Mouse (Mus musculus): ENCODE results near the gene Cyp3a13. TPM values are rescaled to one million over a fixed set of nuclear protein-coding genes. Genes with fewer than 3 reads are reported as not detected.
"Not testable (repeated sequence)": the region's sequence is repeated elsewhere in the genome, so short reads cannot be mapped to it uniquely, and the experiment has no call there.

Gene Cyp3a13
- polyA plus RNA-seq, 1 experiment from 2014 or later = 13.2 TPM

GRCm38 (mm10) chr5:137936486-137936885, 15.1 kb upstream of the Cyp3a13 start:
- Histone ChIP-seq H3K4me3 (ENCODE audit: low read depth, low read length) (no peak overlapping the region), H3K4me2 (ENCODE audit: low read length) (no peak overlapping the region), H3K27ac (ENCODE audit: low read depth) (no peak overlapping the region), H3K9me3 (ENCODE audit: control insufficient read depth, low read length) (no peaks in the 10 kb centered on the region), H3K4me1 (replicated peaks; ENCODE audit: control insufficient read depth, insufficient read depth, low read length) (no peaks in the 10 kb centered on the region), H3K27me3 (replicated peaks; ENCODE audit: control insufficient read depth, insufficient read depth, low read length) (no peaks in the 10 kb centered on the region), H3K36me3 (ENCODE audit: control insufficient read depth, insufficient read depth, low read length) (no peaks in the 10 kb centered on the region), H3K9ac (ENCODE audit: low read length) (no peak overlapping the region)
- WGBS = 75% methylated on average over 2 of the region's 2 CpGs
- DNase-seq (ENCODE audit: low spot score) = no peak
- ATAC-seq (replicated peaks; ENCODE audit: low FRiP score, low TSS enrichment, low read depth) = no peak

- WGBS = 73% methylated on average over 2 of the region's 2 CpGs
- H3K4me3 ChIP-seq (ENCODE audit: low read depth, low read length); ATAC-seq (replicated peaks; ENCODE audit: low FRiP score, low TSS enrichment, low read depth); H3K9ac ChIP-seq (ENCODE audit: low read length); DNase-seq (ENCODE audit: low spot score); H3K4me2 ChIP-seq (ENCODE audit: low read length); H3K27ac ChIP-seq (ENCODE audit: low read depth); H3K36me3 ChIP-seq (ENCODE audit: control insufficient read depth, insufficient read depth, low read length); H3K4me1 ChIP-seq (replicated peaks; ENCODE audit: control insufficient read depth, insufficient read depth, low read length); H3K9me3 ChIP-seq (ENCODE audit: control insufficient read depth, low read length); H3K27me3 ChIP-seq (replicated peaks; ENCODE audit: control insufficient read depth, insufficient read depth, low read length): not testable (repeated sequence)
These were observed 12.5 kb upstream of the Cyp3a13 start for GRCm38 (mm10) chr5:137933934-137934333.

GRCm38 (mm10) chr5:137928439-137928838, 7.0 kb upstream of the Cyp3a13 start:
- no peaks in the 10 kb centered on the region for H3K4me1 ChIP-seq (replicated peaks; ENCODE audit: control insufficient read depth, insufficient read depth, low read length)
- no peak for ATAC-seq (replicated peaks; ENCODE audit: low FRiP score, low TSS enrichment, low read depth)
- no peaks in the 10 kb centered on the region for H3K27me3 ChIP-seq (replicated peaks; ENCODE audit: control insufficient read depth, insufficient read depth, low read length)
- H3K36me3 ChIP-seq (ENCODE audit: control insufficient read depth, insufficient read depth, low read length) = no peaks in the 10 kb centered on the region
- no peak overlapping the region for H3K4me3 ChIP-seq (ENCODE audit: low read depth, low read length)
- no peak overlapping the region for H3K27ac ChIP-seq (ENCODE audit: low read depth)
- WGBS = 65% methylated on average over 11 of the region's 11 CpGs
- H3K9me3 ChIP-seq (ENCODE audit: control insufficient read depth, low read length) = no peaks in the 10 kb centered on the region
- no peak overlapping the region for H3K4me2 ChIP-seq (ENCODE audit: low read length)
- DNase-seq (ENCODE audit: low spot score) = no peak
- H3K9ac ChIP-seq (ENCODE audit: low read length) = no peak overlapping the region

GRCm38 (mm10) chr5:137922171-137922570, 752 bp upstream of the Cyp3a13 start:
- Histone ChIP-seq H3K4me2 (ENCODE audit: low read length) (no peak overlapping the region), H3K9ac (ENCODE audit: low read length) (no peak overlapping the region), H3K4me1 (replicated peaks; ENCODE audit: control insufficient read depth, insufficient read depth, low read length) (no peaks in the 10 kb centered on the region), H3K4me3 (ENCODE audit: low read depth, low read length) (no peak overlapping the region), H3K36me3 (ENCODE audit: control insufficient read depth, insufficient read depth, low read length) (no peaks in the 10 kb centered on the region), H3K27me3 (replicated peaks; ENCODE audit: control insufficient read depth, insufficient read depth, low read length) (no peaks in the 10 kb centered on the region), H3K9me3 (ENCODE audit: control insufficient read depth, low read length) (no peaks in the 10 kb centered on the region), H3K27ac (ENCODE audit: low read depth) (peak overlapping the region; percentile 63)
- ATAC-seq (replicated peaks; ENCODE audit: low FRiP score, low TSS enrichment, low read depth) (peak; percentile 81; the same call in 1 of the 2 replicates), DNase-seq (ENCODE audit: low spot score) (no peak)

GRCm38 (mm10) chr5:137915550-137915949, 5.9 kb downstream of the Cyp3a13 start:
- Histone ChIP-seq H3K9ac (ENCODE audit: low read length) (no peak overlapping the region), H3K27ac (ENCODE audit: low read depth) (no peak overlapping the region), H3K4me3 (ENCODE audit: low read depth, low read length) (no peak overlapping the region), H3K36me3 (ENCODE audit: control insufficient read depth, insufficient read depth, low read length) (no peaks in the 10 kb centered on the region), H3K4me1 (replicated peaks; ENCODE audit: control insufficient read depth, insufficient read depth, low read length) (no peaks in the 10 kb centered on the region), H3K27me3 (replicated peaks; ENCODE audit: control insufficient read depth, insufficient read depth, low read length) (no peaks in the 10 kb centered on the region), H3K4me2 (ENCODE audit: low read length) (no peak overlapping the region), H3K9me3 (ENCODE audit: control insufficient read depth, low read length) (no peaks in the 10 kb centered on the region)
- 75% methylated on average over 6 of the region's 6 CpGs for WGBS
- DNase-seq (ENCODE audit: low spot score) = no peak
- ATAC-seq (replicated peaks; ENCODE audit: low FRiP score, low TSS enrichment, low read depth) = no peak

GRCm38 (mm10) chr5:137914508-137914907, 6.9 kb downstream of the Cyp3a13 start:
- H3K9ac ChIP-seq (ENCODE audit: low read length) = no peak overlapping the region
- H3K9me3 ChIP-seq (ENCODE audit: control insufficient read depth, low read length) = no peaks in the 10 kb centered on the region
- no peak overlapping the region for H3K4me2 ChIP-seq (ENCODE audit: low read length)
- H3K4me1 ChIP-seq (replicated peaks; ENCODE audit: control insufficient read depth, insufficient read depth, low read length) = no peaks in the 10 kb centered on the region
- ATAC-seq (replicated peaks; ENCODE audit: low FRiP score, low TSS enrichment, low read depth) (no peak), DNase-seq (ENCODE audit: low spot score) (no peak)
- H3K27ac ChIP-seq (ENCODE audit: low read depth) = no peak overlapping the region
- no peaks in the 10 kb centered on the region for H3K36me3 ChIP-seq (ENCODE audit: control insufficient read depth, insufficient read depth, low read length)
- H3K27me3 ChIP-seq (replicated peaks; ENCODE audit: control insufficient read depth, insufficient read depth, low read length) = no peaks in the 10 kb centered on the region
- no peak overlapping the region for H3K4me3 ChIP-seq (ENCODE audit: low read depth, low read length)

GRCm38 (mm10) chr5:137909564-137910262, 11.7 kb downstream of the Cyp3a13 start:
- Histone ChIP-seq H3K9me3 (ENCODE audit: control insufficient read depth, low read length) (no peaks in the 10 kb centered on the region), H3K4me2 (ENCODE audit: low read length) (no peak overlapping the region), H3K27me3 (replicated peaks; ENCODE audit: control insufficient read depth, insufficient read depth, low read length) (no peaks in the 10 kb centered on the region), H3K4me3 (ENCODE audit: low read depth, low read length) (no peak overlapping the region), H3K27ac (ENCODE audit: low read depth) (no peak overlapping the region), H3K9ac (ENCODE audit: low read length) (no peak overlapping the region), H3K4me1 (replicated peaks; ENCODE audit: control insufficient read depth, insufficient read depth, low read length) (no peaks in the 10 kb centered on the region), H3K36me3 (ENCODE audit: control insufficient read depth, insufficient read depth, low read length) (no peaks in the 10 kb centered on the region)
- WGBS = 86% methylated on average over 3 of the region's 3 CpGs
- DNase-seq (ENCODE audit: low spot score) (no peak), ATAC-seq (replicated peaks; ENCODE audit: low FRiP score, low TSS enrichment, low read depth) (no peak)

- DNase-seq (ENCODE audit: low spot score) = no peak
- no peak overlapping the region for H3K27ac ChIP-seq (ENCODE audit: low read depth)
- H3K36me3 ChIP-seq (ENCODE audit: control insufficient read depth, insufficient read depth, low read length) = no peaks in the 10 kb centered on the region
- ATAC-seq (replicated peaks; ENCODE audit: low FRiP score, low TSS enrichment, low read depth) = no peak
- no peaks in the 10 kb centered on the region for H3K27me3 ChIP-seq (replicated peaks; ENCODE audit: control insufficient read depth, insufficient read depth, low read length)
- no peak overlapping the region for H3K9ac ChIP-seq (ENCODE audit: low read length)
- 63% methylated on average over 1 of the region's 1 CpGs for WGBS
- no peaks in the 10 kb centered on the region for H3K9me3 ChIP-seq (ENCODE audit: control insufficient read depth, low read length)
- H3K4me2 ChIP-seq (ENCODE audit: low read length) = no peak overlapping the region
- no peaks in the 10 kb centered on the region for H3K4me1 ChIP-seq (replicated peaks; ENCODE audit: control insufficient read depth, insufficient read depth, low read length)
- H3K4me3 ChIP-seq (ENCODE audit: low read depth, low read length) = no peak overlapping the region
These were observed 23.6 kb downstream of the Cyp3a13 start for GRCm38 (mm10) chr5:137897812-137898211.

GRCm38 (mm10) chr5:137892954-137893353, 28.5 kb downstream of the Cyp3a13 start:
- Histone ChIP-seq H3K9ac (ENCODE audit: low read length) (no peak overlapping the region), H3K27me3 (replicated peaks; ENCODE audit: control insufficient read depth, insufficient read depth, low read length) (no peaks in the 10 kb centered on the region), H3K4me3 (ENCODE audit: low read depth, low read length) (no peak overlapping the region), H3K27ac (ENCODE audit: low read depth) (no peak overlapping the region), H3K9me3 (ENCODE audit: control insufficient read depth, low read length) (no peaks in the 10 kb centered on the region), H3K4me1 (replicated peaks; ENCODE audit: control insufficient read depth, insufficient read depth, low read length) (no peaks in the 10 kb centered on the region), H3K36me3 (ENCODE audit: control insufficient read depth, insufficient read depth, low read length) (no peaks in the 10 kb centered on the region), H3K4me2 (ENCODE audit: low read length) (no peak overlapping the region)
- no peak for DNase-seq (ENCODE audit: low spot score)
- 46% methylated on average over 1 of the region's 1 CpGs for WGBS
- ATAC-seq (replicated peaks; ENCODE audit: low FRiP score, low TSS enrichment, low read depth) = no peak
